Mouse (Mus musculus) midbrain, embryonic 16.5 days (tissue): ENCODE measurements at regions not wholly inside any gene's neighbourhood (a gene's known extent, or its start where the extent isn't known, plus 50 kb on each side); places are given as distances from the start of the nearest gene placed in this dataset.
A peak's percentile ranks its signal among the peaks of the same experiment; 100 is the strongest.

Experiments used
- ATAC-seq: fragments of 200-750 bp; cut with Nextera tagmentation; 2 replicates; pipeline ENCODE4 v1.8.0; 2017; ENCODE audit warnings: moderate TSS enrichment
- H3K27ac ChIP-seq: fragments of 300-500 bp; sonication (generic); 2 replicates; pipeline ENCODE4 v1.5.1; 2014; ENCODE audit warnings: mild to moderate bottlenecking, low read length, mixed read lengths
- H3K27me3 ChIP-seq: fragments of 300-500 bp; sonication (generic); 2 replicates; pipeline ENCODE4 v1.6.1; 2014; ENCODE audit warnings: low read depth, low read length, mixed read lengths; ENCODE audit not compliant: control insufficient read depth, insufficient read depth
- H3K36me3 ChIP-seq: fragments of 300-500 bp; sonication (generic); 2 replicates; pipeline ENCODE4 v1.6.1; 2014; ENCODE audit warnings: mild to moderate bottlenecking, low read length, moderate library complexity, mixed read lengths; ENCODE audit not compliant: control insufficient read depth, insufficient read depth
- H3K4me1 ChIP-seq: fragments of 300-500 bp; sonication (generic); 2 replicates; pipeline ENCODE4 v1.6.1; 2014; ENCODE audit warnings: mild to moderate bottlenecking, low read length, mixed read lengths; ENCODE audit not compliant: control insufficient read depth, insufficient read depth
- H3K4me2 ChIP-seq: fragments of 300-500 bp; sonication (generic); 2 replicates; pipeline ENCODE4 v1.6.1; 2014; ENCODE audit warnings: mild to moderate bottlenecking, low read length, mixed read lengths
- H3K4me3 ChIP-seq: fragments of 300-500 bp; sonication (generic); 2 replicates; pipeline ENCODE4 v1.5.1; 2014; ENCODE audit warnings: low read depth, mild to moderate bottlenecking, low read length, moderate library complexity, mixed read lengths
- H3K9ac ChIP-seq: fragments of 300-500 bp; sonication (generic); 2 replicates; pipeline ENCODE4 v1.6.1; 2014; ENCODE audit warnings: low read depth, low read length, mixed read lengths
- H3K9me3 ChIP-seq: fragments of 300-500 bp; sonication (generic); replicated peaks from 2 replicates; pipeline ENCODE4 v1.6.1; 2014; ENCODE audit warnings: mild to moderate bottlenecking, low read length, mixed read lengths; ENCODE audit not compliant: control insufficient read depth, poor library complexity, severe bottlenecking
- WGBS: fragments of 180-500 bp; shearing (Covaris S2); extraction: QIAGEN DNeasy Blood & Tissue Kit; methylation state at CpG from one replicate; pipeline ENCODE4 v1.1.7; 2014; 5-methylcytosine and 5-hydroxymethylcytosine counted together

GRCm38 (mm10) chr15:85634322-85635141, 52.3 kb upstream of the Wnt7b start:
- peak; percentile 98 for ATAC-seq
- Histone ChIP-seq H3K4me1 (no peaks in the 10 kb centered on the region), H3K4me3 (peak overlapping the region; percentile 55), H3K27ac (peak overlapping the region; percentile 80), H3K9ac (peak overlapping the region; percentile 68), H3K36me3 (no peaks in the 10 kb centered on the region), H3K4me2 (peak overlapping the region; percentile 71), H3K9me3 (no peaks in the 10 kb centered on the region), H3K27me3 (no peaks in the 10 kb centered on the region)
- under 1% methylated on average over 58 of the region's 58 CpGs for WGBS

- no peak for ATAC-seq
- H3K9ac ChIP-seq = peak overlapping the region; percentile 68; the same call in 1 of the 2 replicates
- peak overlapping the region; percentile 55 for H3K4me3 ChIP-seq
- H3K27me3 ChIP-seq = no peaks in the 10 kb centered on the region
- peak overlapping the region; percentile 71 for H3K4me2 ChIP-seq
- peak overlapping the region; percentile 80 for H3K27ac ChIP-seq
- H3K36me3 ChIP-seq = no peaks in the 10 kb centered on the region
- 95% methylated on average over 6 of the region's 6 CpGs for WGBS
- no peaks in the 10 kb centered on the region for H3K9me3 ChIP-seq
- no peaks in the 10 kb centered on the region for H3K4me1 ChIP-seq
Measured at GRCm38 (mm10) chr15:85635425-85635824, 53.2 kb upstream of the Wnt7b start.

DNA sequence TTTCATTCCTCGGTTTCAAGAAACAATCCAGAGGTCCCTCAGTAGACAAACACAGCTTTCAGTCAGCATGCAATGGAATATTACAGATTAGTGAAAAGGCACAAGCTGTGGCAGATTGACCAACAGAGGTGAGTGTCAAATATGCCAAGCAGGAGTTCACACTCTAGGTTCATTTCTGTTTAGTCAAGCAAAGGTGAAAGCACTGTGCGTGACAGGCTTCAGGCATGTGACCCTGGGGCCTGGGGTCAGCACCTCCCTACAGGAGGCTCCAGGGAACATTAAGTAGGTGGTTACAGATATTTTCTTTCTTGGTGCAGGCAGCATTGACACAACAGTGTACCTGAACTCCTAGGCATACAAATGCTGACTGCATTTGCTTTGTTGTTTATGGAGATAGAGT, 57.3 kb upstream of the Wnt7b start:
- Histone ChIP-seq H3K4me1 (no peaks in the 10 kb centered on the region), H3K4me3 (no peak overlapping the region), H3K4me2 (no peak overlapping the region), H3K27ac (no peak overlapping the region), H3K36me3 (no peaks in the 10 kb centered on the region), H3K9ac (no peak overlapping the region), H3K27me3 (peaks cover 3% of the 10 kb centered on the region), H3K9me3 (no peaks in the 10 kb centered on the region)
- ATAC-seq = no peak
- 75% methylated on average over 2 of the region's 2 CpGs for WGBS

DNA sequence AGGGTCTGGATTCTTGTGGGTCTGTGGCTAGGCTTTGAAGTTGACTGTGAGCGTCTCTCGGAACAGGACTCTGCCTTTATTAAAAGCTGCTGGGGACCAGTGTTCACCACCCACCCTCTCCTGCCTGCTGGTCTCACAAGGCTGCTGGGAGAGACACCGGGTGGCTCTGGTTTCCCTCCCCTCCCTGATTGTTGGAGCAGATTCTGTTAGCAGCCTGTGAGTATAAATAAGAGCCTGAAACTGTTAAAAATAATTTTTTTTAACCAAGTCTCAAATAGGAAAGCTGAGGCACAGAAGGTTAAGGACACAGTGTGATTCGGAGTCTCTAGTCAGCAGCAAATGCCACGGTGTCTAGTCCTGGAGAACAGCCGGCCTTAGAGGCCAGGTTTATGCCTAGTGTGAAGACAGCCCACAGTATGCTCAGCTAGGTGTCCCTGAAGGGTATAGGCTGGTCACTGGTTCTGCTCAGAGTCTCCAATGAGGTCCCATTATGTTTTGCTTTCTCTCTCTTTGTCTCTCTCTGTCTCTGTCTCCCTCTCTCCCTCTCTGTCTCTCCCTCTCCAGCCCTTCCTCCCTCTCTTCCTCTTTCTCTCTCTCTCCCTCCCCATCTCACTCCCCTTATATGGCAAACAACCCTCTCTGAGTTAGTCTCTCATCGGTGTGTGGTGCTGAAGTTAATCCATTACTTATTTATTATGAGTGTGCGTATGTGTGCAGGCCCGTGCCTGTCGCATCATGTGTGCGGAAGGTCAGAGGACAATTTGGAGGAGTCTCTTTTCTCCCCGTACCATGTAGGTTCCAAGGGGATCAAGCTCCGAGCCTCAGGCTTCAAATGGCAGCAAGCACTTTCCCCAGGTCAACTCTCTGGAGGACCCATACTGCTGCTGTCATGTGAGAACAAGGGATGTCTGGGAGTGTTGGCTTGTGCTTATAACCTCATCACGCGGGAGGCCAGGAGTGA, 59.1 kb upstream of the Wnt7b start:
- Histone ChIP-seq H3K4me3 (no peak overlapping the region), H3K4me2 (no peak overlapping the region), H3K9me3 (no peaks in the 10 kb centered on the region), H3K4me1 (peaks cover 9% of the 10 kb centered on the region), H3K36me3 (no peaks in the 10 kb centered on the region), H3K9ac (0 out of 2 replicates have a peak overlapping the region, but pooled peaks have one; percentile 14), H3K27ac (no peak overlapping the region), H3K27me3 (peaks cover 12% of the 10 kb centered on the region)
- no peak for ATAC-seq
- 73% methylated on average over 15 of the region's 15 CpGs for WGBS

DNA sequence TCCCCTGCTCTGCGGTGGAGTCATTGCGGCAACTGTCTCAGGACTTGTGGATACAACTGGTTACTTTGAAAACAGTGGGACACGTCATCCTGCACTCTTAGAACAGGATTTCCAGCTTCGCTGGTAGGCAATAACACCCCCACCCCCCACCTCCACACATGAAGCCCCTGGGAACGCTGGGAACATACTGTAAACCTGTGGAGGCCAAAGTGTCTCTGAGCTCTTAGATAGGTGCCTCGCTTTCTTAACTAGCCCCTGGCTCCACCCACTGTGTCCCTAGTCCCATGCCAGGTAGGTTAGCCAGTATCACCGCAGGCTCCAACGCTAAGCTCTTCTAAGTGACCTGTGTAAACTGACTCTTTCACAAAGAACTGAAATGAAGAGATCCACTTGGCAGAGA, 63.1 kb upstream of the Wnt7b start:
- no peaks in the 10 kb centered on the region for H3K9me3 ChIP-seq
- H3K36me3 ChIP-seq = no peaks in the 10 kb centered on the region
- no peak overlapping the region for H3K4me3 ChIP-seq
- no peak for ATAC-seq
- WGBS = 53% methylated on average over 8 of the region's 8 CpGs
- H3K4me2 ChIP-seq = peak overlapping the region; percentile 61; the same call in 1 of the 2 replicates
- peaks cover 14% of the 10 kb centered on the region for H3K27me3 ChIP-seq
- no peak overlapping the region for H3K9ac ChIP-seq
- H3K27ac ChIP-seq = peak overlapping the region; percentile 82
- peaks cover 12% of the 10 kb centered on the region for H3K4me1 ChIP-seq

DNA sequence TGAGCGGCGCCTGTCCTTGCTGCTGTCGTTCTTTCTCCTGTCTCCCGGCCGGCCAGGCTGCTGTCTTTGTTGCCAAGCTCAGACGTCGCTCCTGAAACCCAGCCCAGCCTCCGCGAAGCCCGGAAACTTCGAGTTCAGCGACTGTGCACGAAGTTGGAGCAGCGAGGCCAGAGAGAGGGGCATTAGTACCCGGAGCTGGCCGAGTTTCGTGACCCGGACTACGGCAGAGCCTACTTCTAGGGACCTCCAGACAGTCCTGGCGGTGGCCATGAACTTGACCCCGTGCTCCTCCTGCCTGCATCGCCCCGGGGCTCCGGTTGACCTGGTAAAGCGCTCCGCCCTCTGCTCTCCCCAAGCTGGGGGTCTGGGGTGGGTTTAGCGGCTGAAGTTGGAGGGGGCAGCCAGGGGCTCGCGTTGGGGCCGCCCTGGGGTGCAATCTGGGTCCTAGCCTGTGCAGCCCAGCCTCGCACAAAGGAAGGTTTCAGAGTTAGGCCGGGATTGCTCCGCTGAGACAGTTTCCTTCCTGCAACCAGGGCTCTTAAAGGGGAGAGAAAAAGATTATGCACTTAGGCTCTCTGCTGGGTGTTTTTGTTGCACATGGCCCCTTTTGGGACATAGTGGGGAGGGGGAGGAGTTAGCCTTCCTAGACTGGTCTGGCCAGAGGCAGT, 63.8 kb upstream of the Wnt7b start:
- Histone ChIP-seq H3K4me2 (peak overlapping the region; percentile 61), H3K9ac (peak overlapping the region; percentile 63), H3K27me3 (peaks cover 14% of the 10 kb centered on the region), H3K4me1 (peaks cover 12% of the 10 kb centered on the region), H3K9me3 (no peaks in the 10 kb centered on the region), H3K4me3 (peak overlapping the region; percentile 31), H3K27ac (peak overlapping the region; percentile 82), H3K36me3 (no peaks in the 10 kb centered on the region)
- WGBS = 1% methylated on average over 33 of the region's 33 CpGs
- ATAC-seq = no peak

- H3K4me3 ChIP-seq = peak overlapping the region; percentile 31
- no peak for ATAC-seq
- H3K27ac ChIP-seq = no peak overlapping the region
- no peaks in the 10 kb centered on the region for H3K36me3 ChIP-seq
- H3K4me1 ChIP-seq = peaks cover 12% of the 10 kb centered on the region
- H3K4me2 ChIP-seq = peak overlapping the region; percentile 61
- no peaks in the 10 kb centered on the region for H3K9me3 ChIP-seq
- 32% methylated on average over 9 of the region's 10 CpGs for WGBS
- peaks cover 15% of the 10 kb centered on the region for H3K27me3 ChIP-seq
- H3K9ac ChIP-seq = peak overlapping the region; percentile 63; the same call in 1 of the 2 replicates
Measured at GRCm38 (mm10) chr15:85646639-85647277, 64.5 kb upstream of the Wnt7b start.

DNA sequence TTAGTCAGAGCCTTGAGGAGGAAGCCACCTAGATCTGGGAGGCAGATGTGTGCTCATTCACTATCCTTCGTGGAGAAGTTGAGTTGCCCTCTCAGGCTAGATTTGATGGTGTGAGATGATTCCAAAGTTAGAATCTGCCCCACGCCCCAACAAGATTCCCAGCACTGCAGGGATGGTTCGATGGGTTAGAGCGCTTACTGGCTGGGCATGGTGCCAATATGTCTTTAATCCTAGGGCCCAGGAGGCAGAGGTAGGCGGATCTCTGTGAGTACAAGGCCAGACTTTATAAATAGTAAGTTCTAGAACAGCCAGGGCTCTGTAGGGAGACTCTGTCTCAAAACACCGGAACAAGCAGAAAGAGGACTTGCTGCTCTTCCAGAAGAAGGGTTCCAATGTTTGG, 65.3 kb upstream of the Wnt7b start:
- no peak overlapping the region for H3K9ac ChIP-seq
- no peaks in the 10 kb centered on the region for H3K9me3 ChIP-seq
- no peak for ATAC-seq
- H3K4me3 ChIP-seq = no peak overlapping the region
- H3K4me1 ChIP-seq = peaks cover 16% of the 10 kb centered on the region
- no peaks in the 10 kb centered on the region for H3K36me3 ChIP-seq
- WGBS = 76% methylated on average over 6 of the region's 6 CpGs
- H3K27ac ChIP-seq = no peak overlapping the region
- peaks cover 15% of the 10 kb centered on the region for H3K27me3 ChIP-seq
- no peak overlapping the region for H3K4me2 ChIP-seq
